Mouse (Mus musculus): ENCODE data around the gene Esrrg.

Esrrg gene

GRCm38 (mm10) chr1:188101832-188102231 is 493.2 kb downstream of the Esrrg start:
- DNase-seq = no peak

DNA sequence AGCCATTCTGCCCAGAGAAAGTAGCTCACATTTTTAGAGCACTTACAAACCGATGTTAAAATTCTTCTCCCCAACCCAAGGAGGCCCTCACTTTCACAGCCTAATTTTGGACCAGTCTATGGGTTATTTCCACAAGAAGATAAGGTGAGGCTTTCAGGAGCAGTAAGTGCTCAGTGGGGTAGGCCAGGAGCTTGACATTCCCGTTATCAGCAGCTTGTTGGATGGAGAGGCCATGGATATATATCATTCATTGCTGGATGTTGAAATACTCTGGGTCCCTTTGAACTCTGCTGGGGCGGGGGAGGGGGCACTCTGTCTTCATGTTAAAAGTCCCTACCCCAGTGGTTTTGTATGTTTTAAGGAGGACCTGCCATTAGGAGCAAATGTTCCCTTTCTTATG is 494.6 kb downstream of the Esrrg start:
- DNase-seq = no peak

GRCm38 (mm10) chr1:188105516-188105915 is 496.9 kb downstream of the Esrrg start:
- no peak for DNase-seq

DNA sequence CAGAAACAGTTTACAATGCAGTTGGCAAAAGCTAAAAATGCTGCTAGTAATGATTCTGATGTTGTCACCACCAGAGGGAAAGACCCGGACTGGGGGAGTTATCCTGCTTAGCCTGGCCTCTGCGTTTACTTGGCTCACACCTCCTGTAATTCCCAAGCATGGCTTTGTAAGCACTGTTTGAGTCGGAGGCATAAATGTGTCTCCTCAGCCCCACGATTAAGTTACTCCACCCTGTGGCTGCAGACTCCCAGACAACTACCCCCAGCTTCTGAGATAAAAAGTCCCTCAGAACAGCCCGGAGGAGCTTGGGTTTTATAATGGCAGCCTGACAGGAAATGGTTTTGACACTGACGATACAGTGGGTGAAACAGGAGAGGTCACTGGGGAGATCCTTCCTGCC is 499.4 kb downstream of the Esrrg start:
- peak; percentile 21 for DNase-seq

GRCm38 (mm10) chr1:188111552-188111951 is 503.0 kb downstream of the Esrrg start:
- no peak for DNase-seq

- DNase-seq = no peak
Measured at GRCm38 (mm10) chr1:188113240-188113639, 504.6 kb downstream of the Esrrg start.

- peak; percentile 88 for DNase-seq
Measured at GRCm38 (mm10) chr1:188118125-188118524, 509.5 kb downstream of the Esrrg start.

GRCm38 (mm10) chr1:188119806-188120205 is 511.2 kb downstream of the Esrrg start:
- DNase-seq = no peak

DNA sequence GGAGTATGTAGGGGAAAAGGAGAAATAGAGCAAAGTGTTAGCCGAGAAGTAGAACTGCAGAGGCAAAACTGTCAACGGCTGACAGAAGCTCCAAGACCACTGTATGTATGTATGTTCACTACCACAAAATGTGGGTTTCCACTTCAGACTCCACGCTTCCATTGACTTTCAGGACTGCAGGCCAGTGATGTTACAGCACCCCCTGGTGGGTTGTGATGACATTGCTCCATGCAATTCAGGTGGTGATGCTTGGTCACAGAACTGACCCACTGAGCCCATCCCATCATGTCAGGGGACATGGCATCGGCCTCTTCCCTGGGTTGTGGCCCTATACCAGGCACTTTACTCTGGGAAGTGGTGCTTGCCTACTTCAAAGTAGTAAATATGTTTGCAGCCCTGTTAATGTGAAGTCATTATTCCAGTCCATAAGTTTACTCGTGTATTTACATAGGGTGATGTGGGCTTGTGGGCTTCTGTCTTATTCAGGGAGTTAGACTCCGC is 517.0 kb downstream of the Esrrg start:
- no peak for DNase-seq

- peak; percentile 45 for DNase-seq
Measured at GRCm38 (mm10) chr1:188136126-188136525, 527.5 kb downstream of the Esrrg start.

- DNase-seq = peak; percentile 32
Measured at GRCm38 (mm10) chr1:188139473-188139872, 530.9 kb downstream of the Esrrg start.

GRCm38 (mm10) chr1:188140221-188140620 is 531.6 kb downstream of the Esrrg start:
- no peak for DNase-seq

GRCm38 (mm10) chr1:188147381-188148156 is 539.0 kb downstream of the Esrrg start:
- DNase-seq = no peak

DNA sequence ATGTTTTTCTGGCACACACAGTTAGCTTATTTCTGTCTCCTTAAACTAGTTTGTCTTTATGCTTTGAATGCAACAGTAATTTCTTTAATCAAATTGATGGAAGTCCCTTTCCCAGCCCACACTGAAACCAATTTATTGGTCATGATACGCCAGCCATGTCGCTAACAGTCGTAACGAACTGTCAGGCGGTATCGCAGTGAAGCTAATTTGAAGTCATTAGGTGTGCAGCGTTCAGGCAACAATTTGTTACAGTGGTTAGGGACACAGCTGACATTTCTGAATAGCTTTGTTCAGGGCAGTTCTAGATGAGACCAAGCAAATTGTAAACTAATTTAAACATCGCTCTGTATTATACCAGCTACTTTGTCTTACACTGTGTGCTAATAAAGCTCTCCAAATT is 542.5 kb downstream of the Esrrg start:
- DNase-seq = no peak

- no peak for DNase-seq
Measured at GRCm38 (mm10) chr1:188152011-188152410, 543.4 kb downstream of the Esrrg start.

DNA sequence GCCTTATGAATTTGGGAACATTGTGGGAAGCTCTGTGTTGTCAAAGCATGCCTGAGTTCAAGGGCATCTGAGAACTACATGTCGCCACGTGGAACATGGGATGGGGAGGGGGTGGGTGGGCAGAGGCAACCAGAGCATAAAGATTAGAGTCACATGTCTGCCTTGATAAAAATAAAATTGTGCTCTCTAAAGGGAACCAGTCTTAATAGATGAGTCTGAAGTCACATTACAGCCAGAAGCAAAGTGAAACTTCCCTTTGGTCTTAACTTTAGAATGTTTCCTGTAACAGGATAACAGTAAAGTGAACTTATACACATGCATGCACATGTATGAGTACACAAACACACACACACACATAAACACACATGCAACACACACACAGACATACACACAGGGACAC is 545.1 kb downstream of the Esrrg start:
- DNase-seq = no peak

DNA sequence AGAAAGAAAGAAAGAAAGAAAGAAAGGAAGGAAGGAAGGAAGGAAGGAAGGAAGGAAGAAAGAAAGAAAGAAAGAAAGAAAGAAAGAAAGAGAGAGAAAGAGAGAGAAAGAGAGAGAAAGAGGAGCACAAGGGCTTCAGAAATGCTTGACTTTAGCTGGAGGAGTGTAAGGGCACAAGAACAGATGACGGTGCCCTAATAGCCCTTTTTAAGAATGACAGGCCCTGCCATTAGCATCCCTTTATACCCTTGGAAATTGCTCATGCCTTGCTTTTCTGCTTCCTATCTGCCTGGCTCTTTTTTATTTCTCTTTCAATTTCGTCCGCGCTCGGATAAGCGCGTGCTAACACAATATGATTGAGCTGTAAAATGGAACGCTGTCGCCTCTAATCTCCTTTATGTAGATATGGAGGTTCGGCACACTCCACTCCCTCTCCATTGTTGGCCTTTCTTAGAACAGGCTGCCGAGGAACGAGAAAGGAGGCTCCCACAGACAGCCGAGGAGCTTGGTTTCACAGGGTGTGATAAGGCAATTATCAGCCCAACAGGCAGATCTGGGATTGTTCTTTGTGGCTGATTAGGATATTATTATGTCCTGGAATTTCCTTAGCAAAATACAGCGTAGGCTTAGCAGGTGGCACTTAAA is 546.0 kb downstream of the Esrrg start:
- DNase-seq = no peak

DNA sequence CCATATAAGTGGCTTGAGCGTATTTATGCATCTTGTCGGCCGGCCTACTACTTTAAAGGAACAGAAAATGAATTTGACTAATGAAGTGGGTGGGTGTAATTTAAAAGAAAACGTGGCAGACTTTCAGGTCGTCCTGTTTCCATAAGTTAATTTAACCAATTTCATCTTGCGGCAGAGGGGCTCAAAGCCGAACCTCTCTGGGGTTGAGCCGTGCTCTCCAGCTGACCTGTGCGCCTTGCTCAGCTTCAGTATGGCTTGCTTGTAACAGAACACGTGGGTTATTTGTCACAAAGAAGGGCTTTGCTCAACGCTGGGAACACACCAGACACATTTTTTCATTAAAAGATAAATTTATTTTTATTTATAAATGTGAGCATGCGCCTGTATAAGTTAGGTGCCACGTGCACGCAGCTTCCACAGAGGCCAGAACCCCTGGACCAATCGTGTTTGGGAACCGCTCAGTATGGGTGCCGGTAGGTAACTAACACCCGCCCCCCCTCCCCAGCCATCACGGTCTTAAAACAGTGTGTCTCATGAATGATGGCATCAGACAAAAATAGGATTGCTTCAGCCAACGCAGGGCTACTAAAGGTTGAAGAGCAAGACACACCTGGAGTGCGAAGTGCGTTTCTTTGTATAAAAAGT is 546.7 kb downstream of the Esrrg start:
- no peak for DNase-seq

GRCm38 (mm10) chr1:188156520-188156919 is 547.9 kb downstream of the Esrrg start:
- no peak for DNase-seq

- DNase-seq = no peak
Measured at GRCm38 (mm10) chr1:188157237-188157955, 548.8 kb downstream of the Esrrg start.

DNA sequence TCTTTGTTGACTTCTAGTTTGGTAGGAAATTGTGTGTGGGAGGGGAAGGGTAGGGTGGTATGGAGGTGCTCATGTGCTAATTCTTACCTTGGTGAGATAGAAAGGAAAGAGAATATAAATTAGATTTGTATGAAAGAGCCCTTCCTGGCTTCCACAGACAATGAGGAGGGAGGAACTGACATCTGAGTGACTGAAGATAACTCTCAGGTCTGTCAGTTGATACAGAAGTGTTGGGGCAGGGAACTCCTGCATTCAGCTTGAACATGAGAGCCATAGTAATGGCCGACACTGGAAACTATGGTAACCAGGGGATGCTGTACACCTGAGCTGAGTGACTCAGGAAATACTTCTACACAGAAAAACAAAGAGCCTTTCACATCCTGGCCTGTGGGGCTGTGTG is 550.1 kb downstream of the Esrrg start:
- no peak for DNase-seq

GRCm38 (mm10) chr1:188159108-188159507 is 550.5 kb downstream of the Esrrg start:
- no peak for DNase-seq

DNA sequence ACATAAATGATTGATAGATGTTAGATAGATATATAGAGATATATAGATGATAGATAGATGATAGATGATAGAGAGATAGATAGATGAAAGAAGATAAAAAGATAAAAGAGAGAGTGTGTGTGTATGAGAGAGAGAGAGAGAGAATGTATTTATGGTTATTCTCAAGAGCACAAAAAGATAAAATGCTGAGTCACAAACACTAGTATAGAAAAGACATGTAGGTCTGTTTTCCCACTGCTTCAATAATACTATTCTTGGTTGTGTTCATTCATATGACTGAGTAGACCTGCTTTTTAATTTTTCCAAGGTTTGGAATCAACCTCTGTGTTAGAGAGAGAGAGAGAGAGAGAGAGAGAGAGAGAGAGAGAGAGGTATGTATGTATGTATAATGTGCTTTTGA is 554.5 kb downstream of the Esrrg start:
- DNase-seq = no peak

Data from lung, postnatal 10 days (tissue).